Mouse (Mus musculus) A20 (cell line): ENCODE data around the gene Ildr1.

ENCODE experiments used
- DNase-seq: peaks from one replicate; pipeline ENCODE4 v3.0.0-alpha.2; 2011; ENCODE audit warnings: low read depth, low spot score

Gene Ildr1

DNA sequence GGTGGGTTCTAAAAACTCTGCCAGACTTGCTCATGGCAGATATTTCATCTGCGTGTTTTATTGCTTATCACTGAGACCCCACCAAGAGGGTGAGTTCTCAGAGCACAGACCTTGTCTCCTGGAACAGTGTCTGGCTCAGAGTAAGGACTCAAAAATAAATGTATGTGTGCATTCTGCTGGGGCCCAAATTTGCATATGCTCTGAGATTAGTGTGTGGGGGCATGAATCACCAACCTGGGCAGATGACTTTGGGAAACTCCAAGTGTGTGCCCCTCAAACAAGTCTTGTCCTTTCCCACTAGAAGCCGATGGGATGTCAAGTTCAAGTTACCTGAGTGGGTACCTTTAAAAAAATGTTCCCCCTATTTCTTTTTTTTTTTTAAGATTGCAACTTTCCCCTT is 6.7 kb downstream of the Ildr1 start:
- DNase-seq = peak; percentile 47

DNA sequence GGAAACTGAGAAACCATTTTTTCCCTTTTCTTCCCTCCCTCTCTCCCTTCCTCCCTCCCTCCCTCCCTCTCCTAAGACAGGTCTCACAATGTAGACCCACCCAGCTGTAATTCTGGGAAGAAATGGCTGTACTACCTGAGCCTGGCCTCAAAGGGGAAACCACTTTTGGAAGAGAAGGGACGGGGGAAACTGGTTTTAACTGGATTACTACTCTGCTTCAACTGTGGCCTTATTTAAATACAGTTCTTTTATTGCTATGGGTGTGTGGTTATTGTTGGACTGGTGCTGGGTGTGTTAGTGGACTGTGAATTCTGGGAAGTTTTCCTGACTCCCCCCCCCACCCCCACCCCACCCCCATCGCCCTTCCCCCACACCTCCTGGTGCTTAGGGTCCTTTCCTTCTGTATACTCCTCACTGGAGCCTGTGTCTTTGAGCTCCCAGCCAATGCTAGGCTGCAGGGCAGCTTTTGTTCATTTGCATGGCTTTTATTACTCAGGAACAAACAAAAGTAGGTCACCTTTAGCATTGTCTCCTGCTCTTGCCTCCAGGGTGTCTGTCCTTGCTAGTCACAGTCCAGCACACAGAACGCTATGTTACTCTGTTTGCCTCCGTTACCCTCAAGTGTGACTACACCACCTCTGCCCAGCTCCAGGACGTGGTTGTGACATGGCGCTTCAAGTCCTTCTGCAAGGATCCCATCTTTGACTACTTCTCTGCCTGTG is 14.1 kb downstream of the Ildr1 start:
- DNase-seq = no peak

GRCm38 (mm10) chr16:36708751-36709150 is 15.0 kb downstream of the Ildr1 start:
- peak; percentile 23 for DNase-seq

GRCm38 (mm10) chr16:36709405-36709804 is 15.6 kb downstream of the Ildr1 start:
- peak; percentile 75 for DNase-seq

- DNase-seq = peak; percentile 72
Measured at GRCm38 (mm10) chr16:36710794-36711193, 17.0 kb downstream of the Ildr1 start.

DNA sequence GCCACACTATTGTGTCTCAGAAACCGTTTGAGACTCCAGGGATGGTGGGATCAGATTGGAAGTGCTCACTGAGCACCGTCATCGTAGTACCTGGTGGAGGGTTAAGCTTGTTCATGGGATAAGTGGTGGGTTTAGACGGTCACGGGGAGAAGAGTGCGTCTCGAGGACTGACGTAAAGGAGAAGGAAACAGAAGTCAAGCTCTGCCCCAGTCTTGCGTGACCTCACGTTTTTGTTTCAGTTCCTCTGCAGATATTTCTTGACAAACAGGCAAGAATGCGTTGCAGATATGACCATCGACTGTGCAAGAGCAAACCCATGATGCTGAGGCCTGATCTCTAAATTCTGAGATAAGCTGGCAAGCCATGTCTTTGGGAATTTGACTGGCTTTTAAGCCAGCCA is 18.0 kb downstream of the Ildr1 start:
- DNase-seq = peak; percentile 91

- DNase-seq = no peak
Measured at GRCm38 (mm10) chr16:36717481-36717880, 23.7 kb downstream of the Ildr1 start.

DNA sequence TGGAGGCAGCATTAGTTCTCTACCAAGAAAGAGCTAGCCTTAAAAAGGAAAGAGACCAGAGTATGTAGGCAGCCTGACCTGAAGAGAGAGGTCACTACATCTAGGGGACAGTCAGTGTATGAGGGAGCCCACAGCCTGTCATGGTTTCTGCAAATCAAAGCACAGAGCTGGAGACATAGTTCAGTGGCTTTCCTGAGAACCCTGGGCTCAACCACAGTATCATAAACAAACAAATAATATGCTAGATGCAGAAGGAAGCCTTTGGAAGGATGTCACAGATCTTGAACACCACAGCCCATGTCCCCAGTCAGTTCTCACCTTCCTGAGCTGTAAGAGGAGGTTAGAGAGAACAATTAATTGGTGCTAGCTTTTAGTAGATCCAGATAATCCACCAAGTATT is 24.9 kb downstream of the Ildr1 start:
- no peak for DNase-seq

DNA sequence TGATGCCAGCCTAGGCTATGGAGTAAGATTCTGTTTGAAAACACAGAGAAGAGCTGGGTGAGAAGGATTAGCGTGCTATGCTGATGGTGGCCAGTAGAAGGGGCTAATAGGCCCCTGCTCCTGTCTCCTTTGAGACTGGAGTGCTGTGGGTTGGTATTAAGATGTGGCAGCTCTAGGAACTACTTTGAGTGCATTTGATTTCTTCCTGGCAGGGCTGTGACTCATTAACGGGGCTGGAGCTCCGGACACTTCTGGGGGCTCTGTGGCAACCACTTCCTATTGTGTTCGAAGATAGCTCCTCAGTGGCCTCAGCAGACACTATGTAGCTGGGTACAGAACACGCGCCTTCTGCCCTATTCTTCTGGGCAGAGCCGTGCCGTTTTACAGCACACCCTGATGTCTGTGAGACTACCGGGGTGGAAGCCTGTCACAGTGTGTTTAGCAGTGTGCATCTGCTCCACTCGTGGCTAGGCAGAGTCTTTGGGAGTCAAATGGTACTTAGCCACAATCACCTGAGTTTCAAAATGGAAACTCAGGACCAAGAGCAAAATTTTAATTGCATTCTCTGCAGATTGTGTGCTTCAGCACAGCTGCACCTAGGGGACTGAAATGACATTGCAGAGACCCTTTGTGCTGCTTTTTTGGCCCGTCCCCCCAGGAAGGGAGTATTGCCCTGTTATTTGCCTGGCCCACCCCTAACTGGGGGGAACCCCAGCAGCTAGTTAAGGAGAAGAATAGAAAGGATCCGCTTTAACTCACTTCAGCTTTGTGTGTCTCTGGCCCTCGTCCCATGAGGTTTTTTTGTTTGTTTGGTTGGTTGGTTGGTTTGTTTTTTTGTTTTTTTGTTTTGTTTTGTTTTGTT is 26.6 kb downstream of the Ildr1 start:
- peak; percentile 64 for DNase-seq

- peak; percentile 68 for DNase-seq
Measured at GRCm38 (mm10) chr16:36722739-36723138, 29.0 kb downstream of the Ildr1 start.

DNA sequence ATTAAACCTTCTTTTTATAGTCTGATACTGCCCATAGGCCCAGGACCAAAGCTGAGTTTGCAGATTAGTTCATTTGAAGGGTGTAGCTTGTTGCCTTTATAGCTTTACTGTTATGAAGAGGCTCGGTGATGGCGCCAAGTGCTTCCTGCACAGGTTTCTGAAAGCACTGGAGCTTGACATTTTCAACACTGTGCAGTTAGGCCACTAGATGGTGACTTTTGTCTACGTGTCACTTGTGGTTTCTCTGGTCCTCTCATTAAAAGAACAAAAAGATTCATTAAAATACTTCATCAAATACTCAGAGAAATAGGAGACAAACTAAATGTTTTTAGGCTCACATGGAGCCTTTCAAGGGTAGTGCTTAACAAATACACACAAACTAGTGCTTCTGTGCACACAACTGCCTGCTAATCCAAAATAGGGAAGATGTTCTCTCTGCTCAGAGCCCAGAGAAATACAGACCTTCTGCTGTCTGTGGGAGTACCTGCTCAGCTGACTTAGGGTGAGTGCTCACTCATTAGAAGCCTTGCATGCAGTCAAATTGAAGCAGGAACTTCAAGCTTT is 30.2 kb downstream of the Ildr1 start:
- peak; percentile 83 for DNase-seq

DNA sequence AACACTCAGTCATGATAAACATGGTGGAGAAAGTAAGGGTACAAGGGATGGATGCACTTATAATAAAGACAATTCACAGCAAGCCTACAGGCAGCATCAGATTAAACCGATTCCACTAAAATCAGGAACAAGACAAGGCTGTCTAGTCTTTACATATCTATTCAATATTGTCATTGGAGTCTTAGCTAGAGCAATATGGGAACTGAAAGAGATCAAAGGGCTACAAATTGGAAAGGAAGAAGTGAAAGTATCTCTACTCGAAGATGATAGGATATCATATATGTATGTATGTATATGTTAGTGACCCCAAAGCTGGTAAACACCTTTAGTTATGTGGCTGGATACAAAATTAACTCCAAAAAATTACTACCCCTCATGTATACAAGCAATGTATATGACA is 35.2 kb downstream of the Ildr1 start:
- DNase-seq = peak; percentile 23

DNA sequence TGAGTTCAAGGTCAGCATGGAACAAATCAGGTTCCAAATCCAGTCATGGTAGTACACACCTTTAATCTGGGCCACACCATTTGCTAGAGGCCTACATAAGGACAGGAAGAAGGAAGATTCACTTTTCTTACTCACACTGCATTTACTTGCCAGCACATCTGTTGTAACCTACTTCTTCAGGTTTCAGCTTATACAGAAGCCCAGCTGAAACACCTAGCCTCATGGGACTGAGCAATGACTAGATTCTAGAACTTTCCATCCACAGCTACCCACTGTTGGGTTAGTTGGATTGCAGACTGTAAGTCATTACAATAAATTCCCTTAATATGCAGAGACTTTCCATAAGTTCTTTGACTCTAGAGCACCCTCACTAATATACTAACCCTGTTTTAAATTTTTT is 38.8 kb downstream of the Ildr1 start:
- no peak for DNase-seq

GRCm38 (mm10) chr16:36733827-36734226 is 40.0 kb downstream of the Ildr1 start:
- DNase-seq = no peak

GRCm38 (mm10) chr16:36735421-36735820 is 41.6 kb downstream of the Ildr1 start:
- peak; percentile 51 for DNase-seq

DNA sequence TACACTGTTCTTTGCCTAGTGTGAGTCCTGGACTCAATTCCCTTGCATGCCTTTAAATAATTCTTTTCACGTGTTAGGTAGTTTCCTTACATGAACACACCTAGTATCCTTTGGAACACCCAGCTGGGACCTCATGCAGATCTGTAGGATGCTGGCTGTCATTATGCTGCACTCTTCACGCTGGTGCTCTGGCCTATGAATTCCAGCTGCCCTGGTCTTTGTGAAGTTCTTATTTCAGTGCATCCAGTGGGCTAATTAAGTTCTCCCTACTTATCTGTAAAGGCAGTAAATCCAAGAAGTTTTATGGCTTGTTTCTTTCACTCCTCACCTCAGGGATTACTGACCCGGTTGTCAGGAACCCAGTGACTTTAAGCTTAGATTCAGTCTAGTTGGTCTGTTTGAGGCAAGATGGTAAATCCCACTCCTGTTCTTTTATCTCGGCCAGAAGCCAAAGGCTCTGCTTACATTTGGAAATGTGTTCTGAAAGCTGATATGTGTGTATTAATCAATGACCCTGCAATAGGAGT is 45.7 kb downstream of the Ildr1 start:
- DNase-seq = no peak

- DNase-seq = no peak
Measured at GRCm38 (mm10) chr16:36743580-36743979, 49.8 kb downstream of the Ildr1 start.

GRCm38 (mm10) chr16:36747068-36747467 is 53.3 kb downstream of the Ildr1 start:
- DNase-seq = no peak

DNA sequence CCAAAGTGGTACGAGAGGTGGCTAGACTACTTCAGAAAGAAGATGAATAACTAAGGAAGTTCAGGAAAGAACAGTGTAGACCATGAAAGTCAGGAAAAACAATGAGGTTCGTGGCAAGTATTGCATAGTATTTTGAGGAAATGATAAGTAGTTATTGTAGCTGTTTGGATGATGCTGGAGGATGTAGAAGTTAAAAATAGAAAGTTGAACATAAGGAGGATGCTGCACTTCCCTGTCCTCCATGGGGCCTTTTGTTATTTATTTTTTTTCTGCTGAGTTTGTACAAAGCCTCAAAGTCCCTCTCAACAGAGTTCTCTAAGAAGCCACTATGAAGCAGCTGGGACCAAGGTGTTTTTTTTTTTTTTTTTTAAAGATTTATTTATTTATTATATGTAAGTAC is 54.0 kb downstream of the Ildr1 start:
- DNase-seq = no peak

DNA sequence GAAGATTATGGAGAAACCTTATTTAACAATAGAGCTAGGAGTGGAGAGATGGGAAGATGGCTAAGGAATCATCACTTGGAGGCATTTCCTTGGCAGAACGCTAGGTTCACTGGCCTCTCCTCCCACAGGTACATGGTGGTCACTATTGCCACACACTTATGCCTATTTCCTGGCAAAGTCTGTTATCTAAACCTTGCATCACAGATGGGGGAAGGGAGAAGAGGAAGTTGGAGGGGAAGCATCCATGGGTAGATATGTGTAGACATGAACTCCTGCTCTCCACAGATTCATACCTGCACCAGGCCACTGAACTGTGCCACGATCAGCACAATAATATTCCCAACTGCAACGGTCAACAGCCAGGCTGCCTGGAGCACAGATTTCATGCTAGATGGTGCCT is 58.2 kb downstream of the Ildr1 start:
- DNase-seq = no peak

GRCm38 (mm10) chr16:36770191-36770771 is 76.5 kb downstream of the Ildr1 start:
- no peak for DNase-seq

- DNase-seq = no peak
Measured at GRCm38 (mm10) chr16:36770830-36771229, 77.1 kb downstream of the Ildr1 start.
